9 mouse cellular contexts compared by ENCODE assay signal in the genomic region with DNA sequence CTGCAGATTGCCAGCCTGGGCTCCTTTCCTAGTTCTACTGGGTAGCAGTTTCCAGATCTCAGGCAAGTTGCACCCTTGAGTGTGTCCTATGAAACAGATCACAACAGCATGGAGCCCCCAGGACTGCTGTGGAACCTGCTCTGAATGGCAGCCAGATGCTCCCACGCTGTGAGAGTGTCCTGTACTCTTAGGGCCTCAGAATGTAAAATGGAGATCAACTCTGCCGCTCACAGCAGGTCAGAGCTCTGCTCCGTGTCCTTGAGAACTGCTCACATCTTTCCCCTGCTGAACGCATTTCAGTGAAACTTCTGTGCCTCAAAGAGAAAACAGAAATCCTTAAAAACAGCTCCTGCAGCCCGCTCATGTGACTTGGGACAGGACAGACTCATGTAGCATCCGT.
"Had no signal": no experiment of that assay in that cellular context is flagged by ENCODE, and none has a peak within 500 bp of the region (broad histone marks: within the 10 kb centered on the region; RNA-seq: fewer than 3 reads in every experiment).

No protein-coding gene starts in this region.

- DNase-seq: kidney, adult 8-10 months; kidney, postnatal 25 days; lung, adult 2 months; lung, postnatal 36 days; thymus, adult 18-20 months; thymus, postnatal 14 days had no signal

- H3K4me3 ChIP-seq: limb, embryonic 10.5 days; liver, embryonic 15.5 days; neural tube, embryonic 12.5 days had no signal

- H3K27ac ChIP-seq: limb, embryonic 10.5 days; liver, embryonic 15.5 days; neural tube, embryonic 12.5 days had no signal
